Mouse (Mus musculus) urinary bladder, postnatal 36 days (tissue): ENCODE measurements around the gene Tkfc.
A peak's percentile ranks its signal among the peaks of the same experiment; 100 is the strongest.

Experiments
- DNase-seq, 2 experiments: peaks; one replicate each; pipeline ENCODE4 v3.0.0; 2022; ENCODE audit warnings: low spot score in 2 of 2, mixed read lengths in 1 of 2

Tkfc gene

GRCm38 (mm10) chr19:10605293-10605900 lies at the start of gene Tkfc, which contains the start of gene Ddb1:
TSS of gene Tkfc (minus strand) at chr19:10605654.
TSS of gene Ddb1 (plus strand) at chr19:10605327.
- DNase-seq, result peak; percentile 99

GRCm38 (mm10) chr19:10648156-10648555 lies 42.7 kb upstream of the Tkfc start:
- DNase-seq, result no peak

- no peak for DNase-seq
These were observed 40.2 kb upstream of the Tkfc start for GRCm38 (mm10) chr19:10645616-10646015.

- DNase-seq, result no peak
These were observed 35.3 kb upstream of the Tkfc start for GRCm38 (mm10) chr19:10640589-10641378.

GRCm38 (mm10) chr19:10640080-10640479 lies 34.6 kb upstream of the Tkfc start:
- no peak for DNase-seq

- DNase-seq, result no peak
These were observed 32.4 kb upstream of the Tkfc start for GRCm38 (mm10) chr19:10637840-10638239.

- DNase-seq, result peak; percentile 7 to 49
These were observed 29.4 kb upstream of the Tkfc start for GRCm38 (mm10) chr19:10634872-10635318.

- DNase-seq, result peak; percentile 13 to 20
These were observed 28.8 kb upstream of the Tkfc start, which contains the start of gene Vwce for GRCm38 (mm10) chr19:10634106-10634871. TSS of gene Vwce (plus strand) at chr19:10634213.

- DNase-seq, result no peak
These were observed 3.3 kb upstream of the Tkfc start for GRCm38 (mm10) chr19:10608573-10609240.

GRCm38 (mm10) chr19:10605901-10606622 lies 608 bp upstream of the Tkfc start:
- DNase-seq, result no peak

- DNase-seq, result no peak
These were observed 920 bp downstream of the Tkfc start for GRCm38 (mm10) chr19:10604534-10604933.

GRCm38 (mm10) chr19:10603660-10604523 lies 1.6 kb downstream of the Tkfc start:
- DNase-seq, result no peak

GRCm38 (mm10) chr19:10602787-10603186 lies 2.7 kb downstream of the Tkfc start:
- peak; percentile 79 to 87 for DNase-seq

- no peak for DNase-seq
These were observed 3.1 kb downstream of the Tkfc start for GRCm38 (mm10) chr19:10602247-10602769.

- no peak for DNase-seq
These were observed 5.8 kb downstream of the Tkfc start for GRCm38 (mm10) chr19:10599648-10600047.

- no peak for DNase-seq
These were observed 7.3 kb downstream of the Tkfc start for GRCm38 (mm10) chr19:10598188-10598587.

GRCm38 (mm10) chr19:10591659-10592377 lies 13.6 kb downstream of the Tkfc start:
- DNase-seq, result no peak

GRCm38 (mm10) chr19:10590301-10590700 lies 15.2 kb downstream of the Tkfc start:
- DNase-seq, result no peak
